Mouse (Mus musculus) C2C12 (cell line): Measurements from ENCODE around the gene Ghr. TPM values are rescaled to one million over a fixed set of nuclear protein-coding genes. Genes with fewer than 3 reads are reported as not detected.

Experiments used
- H3K27me3 ChIP-seq: one replicate; pipeline ENCODE4 v1.6.1; 2011; ENCODE audit not compliant: control insufficient read depth, insufficient read depth, insufficient read length
- H3K36me3 ChIP-seq: one replicate; pipeline ENCODE4 v1.6.1; 2011; ENCODE audit not compliant: control insufficient read depth, insufficient read depth
- H3K4me3 ChIP-seq: one replicate; pipeline ENCODE4 v1.5.1; 2011; ENCODE audit warnings: mild to moderate bottlenecking, control low read depth; ENCODE audit not compliant: poor library complexity, insufficient read depth, severe bottlenecking
- H3K79me2 ChIP-seq: one replicate; pipeline ENCODE4 v1.6.1; 2011; ENCODE audit not compliant: control insufficient read depth, insufficient read depth
- H3K79me3 ChIP-seq: one replicate; pipeline ENCODE4 v1.6.1; 2011; ENCODE audit warnings: low read depth, control low read depth
- H3ac ChIP-seq: one replicate; pipeline ENCODE3; 2011; ENCODE audit warnings: low read depth; ENCODE audit not compliant: control insufficient read depth, insufficient read length
- CEBPB ChIP-seq: IDR thresholded peaks from one replicate; pipeline ENCODE4 v1.6.1; 2011; ENCODE audit warnings: low read depth, mild to moderate bottlenecking, control low read depth, moderate library complexity
- CTCF ChIP-seq: IDR thresholded peaks from one replicate; pipeline ENCODE4 v1.5.1; 2011; ENCODE audit not compliant: control insufficient read depth, insufficient read depth, insufficient read length
- FOSL1 ChIP-seq: IDR thresholded peaks from one replicate; pipeline ENCODE4 v1.8.0; 2011; ENCODE audit warnings: mild to moderate bottlenecking, low read length; ENCODE audit not compliant: poor library complexity, insufficient read depth, severe bottlenecking
- MAX ChIP-seq: IDR thresholded peaks from one replicate; pipeline ENCODE4 v1.6.1; 2011; ENCODE audit warnings: mild to moderate bottlenecking, control low read depth
- MYOD1 ChIP-seq: IDR thresholded peaks from one replicate; pipeline ENCODE4 v1.6.1; 2011; ENCODE audit warnings: low read depth; ENCODE audit not compliant: control insufficient read depth, insufficient read length
- MYOG ChIP-seq: IDR thresholded peaks from one replicate; pipeline ENCODE4 v1.6.1; 2011; ENCODE audit not compliant: control insufficient read depth, insufficient read length; ENCODE audit errors: extremely low read depth
- USF1 ChIP-seq: IDR thresholded peaks from one replicate; pipeline ENCODE4 v1.6.1; 2011; ENCODE audit warnings: low read depth, mild to moderate bottlenecking, control low read depth, moderate library complexity
- polyA plus RNA-seq: library from polyadenylated mRNA; unstranded; fragments of >200 nt; fragmentation: generic; extraction: Trizol; gene quantifications from one replicate; pipeline ENCODE4 v1.2.1, GENCODE M21; 2012; ENCODE audit warnings: missing spikeins

The Ghr gene
- polyA plus RNA-seq, 1 experiment = 10.6 TPM

DNA sequence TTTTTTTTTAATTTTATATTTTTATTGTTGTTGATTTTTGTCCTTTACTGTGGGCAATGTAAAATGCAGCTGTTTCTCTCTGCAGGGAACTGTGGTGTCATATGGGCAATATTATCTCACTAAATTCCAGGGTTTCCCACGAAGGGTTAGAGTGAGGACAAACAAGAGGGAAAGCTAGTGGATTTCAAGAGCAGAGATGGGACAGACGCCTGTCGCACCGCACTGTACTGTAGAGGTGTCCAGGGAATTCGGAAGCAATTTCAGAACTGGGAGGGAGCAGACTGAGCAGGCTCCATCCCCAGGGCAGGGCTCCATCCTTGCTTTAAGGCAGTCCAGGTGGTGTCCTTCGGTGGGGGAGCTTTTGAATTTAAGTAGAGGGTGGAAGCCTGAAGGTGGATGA lies 312.1 kb downstream of the Ghr start:
- TF ChIP-seq FOSL1 (no peak), CEBPB (no peak)
- Histone ChIP-seq H3K4me3 (no peak overlapping the region), H3ac (no peak overlapping the region), H3K27me3 (no peaks in the 10 kb centered on the region), H3K36me3 (no peaks in the 10 kb centered on the region), H3K79me3 (no peaks in the 10 kb centered on the region), H3K79me2 (no peaks in the 10 kb centered on the region)

- no peak overlapping the region for H3K4me3 ChIP-seq
- TF ChIP-seq FOSL1 (no peak), CEBPB (peak; percentile 30), CTCF (no peak), MAX (no peak), MYOD1 (no peak), USF1 (no peak)
- no peak overlapping the region for H3ac ChIP-seq
Observed at GRCm38 (mm10) chr15:3270646-3271077, 312.6 kb downstream of the Ghr start.

GRCm38 (mm10) chr15:3269996-3270645 lies 313.2 kb downstream of the Ghr start:
- no peak overlapping the region for H3K4me3 ChIP-seq
- no peaks in the 10 kb centered on the region for H3K36me3 ChIP-seq
- H3K79me2 ChIP-seq = no peaks in the 10 kb centered on the region
- H3ac ChIP-seq = no peak overlapping the region
- TF ChIP-seq MAX = no peak
- no peak for TF ChIP-seq MYOG
- no peak for TF ChIP-seq USF1
- TF ChIP-seq FOSL1 = no peak
- no peak for TF ChIP-seq MYOD1
- no peak for TF ChIP-seq CEBPB
- no peak for TF ChIP-seq CTCF
- H3K79me3 ChIP-seq = no peaks in the 10 kb centered on the region
- H3K27me3 ChIP-seq = no peaks in the 10 kb centered on the region

More at GRCm38 (mm10) chr15:3270646-3271077, 312.6 kb downstream of the Ghr start:
- no peaks in the 10 kb centered on the region for H3K79me3 ChIP-seq
- no peaks in the 10 kb centered on the region for H3K79me2 ChIP-seq
- H3K27me3 ChIP-seq = no peaks in the 10 kb centered on the region
- H3K36me3 ChIP-seq = no peaks in the 10 kb centered on the region

DNA sequence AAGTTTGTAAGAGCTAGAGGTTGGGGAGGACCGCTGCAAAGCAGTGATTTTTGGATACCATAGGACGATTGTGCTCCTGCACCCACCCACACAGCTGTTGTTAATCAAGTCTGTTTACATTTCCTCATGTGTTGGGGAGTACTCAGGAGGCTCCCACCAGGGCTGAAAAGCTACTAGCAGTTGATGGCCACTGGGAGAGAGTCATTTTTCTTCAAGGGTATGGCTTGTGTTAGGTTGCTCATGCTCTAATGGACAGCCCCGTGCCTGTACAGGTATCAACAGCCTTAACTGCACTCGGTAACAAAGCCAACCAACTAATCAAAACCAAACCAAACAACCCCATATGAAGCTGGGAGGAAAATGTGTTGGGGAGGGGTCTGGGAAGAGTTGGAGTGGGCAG lies 313.8 kb downstream of the Ghr start:
- H3K79me2 ChIP-seq = no peaks in the 10 kb centered on the region
- no peak overlapping the region for H3ac ChIP-seq
- no peaks in the 10 kb centered on the region for H3K79me3 ChIP-seq
- no peak for TF ChIP-seq CTCF
- no peak for TF ChIP-seq CEBPB
- TF ChIP-seq FOSL1 = no peak
- TF ChIP-seq MAX = no peak
- TF ChIP-seq MYOG = no peak
- TF ChIP-seq USF1 = no peak
- TF ChIP-seq MYOD1 = no peak
- H3K27me3 ChIP-seq = no peaks in the 10 kb centered on the region
- no peak overlapping the region for H3K4me3 ChIP-seq
- H3K36me3 ChIP-seq = no peaks in the 10 kb centered on the region

- no peaks in the 10 kb centered on the region for H3K79me2 ChIP-seq
- no peak for TF ChIP-seq MAX
- TF ChIP-seq USF1 = no peak
- TF ChIP-seq CEBPB = no peak
- no peak for TF ChIP-seq FOSL1
- no peak for TF ChIP-seq MYOG
- TF ChIP-seq CTCF = no peak
- no peak for TF ChIP-seq MYOD1
- no peaks in the 10 kb centered on the region for H3K27me3 ChIP-seq
- no peak within 1 kb of the TSS for H3ac ChIP-seq
- no peaks in the 10 kb centered on the region for H3K79me3 ChIP-seq
- no peaks in the 10 kb centered on the region for H3K36me3 ChIP-seq
- no peak within 1 kb of the TSS for H3K4me3 ChIP-seq
Observed at GRCm38 (mm10) chr15:3268247-3268646, 315.0 kb downstream of the Ghr start, which contains the start of gene Selenop. Gene Selenop (plus strand): TSS chr15:3268547.
